Mouse (Mus musculus) frontal cortex, postnatal 14 days (tissue): ENCODE measurements around the gene Siglecg.
"Not testable (repeated sequence)": the region's sequence is repeated elsewhere in the genome, so short reads cannot be mapped to it uniquely, and the experiment has no call there.

Experiments
- DNase-seq, 2 experiments: peaks; one replicate each; pipeline ENCODE4 v3.0.0; 2022; ENCODE audit warnings: low spot score in 2 of 2

Siglecg gene

DNA sequence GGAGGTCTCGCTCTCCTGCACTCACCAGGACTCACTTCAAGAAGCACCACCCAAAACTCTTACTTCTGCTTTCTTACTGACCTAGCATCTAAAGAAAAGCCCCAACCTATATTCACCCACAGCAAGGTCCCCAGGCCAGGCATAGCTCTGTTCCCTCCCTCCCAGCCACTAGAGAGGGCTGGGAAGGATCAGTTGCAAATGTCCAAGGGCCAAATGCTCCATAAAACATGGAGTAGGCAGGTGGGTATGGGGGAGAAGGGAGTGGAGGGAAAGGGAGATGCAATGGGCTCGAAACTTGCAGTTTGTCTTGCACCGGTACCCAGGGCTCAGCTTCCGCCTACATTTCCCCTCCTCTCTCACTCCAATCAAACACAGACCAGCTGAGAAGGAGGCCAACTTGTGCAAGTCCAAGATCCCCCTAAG is at the start of gene Siglecg:
Gene Siglecg, plus strand, starts transcription at position 74 of the 423 bp plus-strand sequence.
- no peak for DNase-seq

DNA sequence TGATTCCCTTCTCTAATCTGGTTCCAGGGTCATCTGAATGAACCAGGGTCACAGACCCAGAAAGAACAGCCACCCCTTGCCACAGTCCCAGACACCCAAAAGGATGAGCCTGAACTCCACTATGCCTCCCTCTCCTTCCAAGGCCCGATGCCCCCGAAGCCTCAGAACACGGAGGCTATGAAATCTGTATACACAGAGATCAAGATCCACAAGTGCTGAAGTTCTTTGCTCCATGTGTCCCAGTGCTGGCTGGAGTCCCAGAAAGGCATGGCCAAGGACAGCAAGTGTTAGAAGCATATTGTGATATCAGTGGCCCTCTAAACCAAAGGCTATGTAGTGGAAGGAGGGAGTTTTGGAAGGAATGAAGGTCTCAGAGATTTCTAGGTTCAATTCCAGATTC is 49.4 kb upstream of the Siglecg start:
- no peak for DNase-seq

DNA sequence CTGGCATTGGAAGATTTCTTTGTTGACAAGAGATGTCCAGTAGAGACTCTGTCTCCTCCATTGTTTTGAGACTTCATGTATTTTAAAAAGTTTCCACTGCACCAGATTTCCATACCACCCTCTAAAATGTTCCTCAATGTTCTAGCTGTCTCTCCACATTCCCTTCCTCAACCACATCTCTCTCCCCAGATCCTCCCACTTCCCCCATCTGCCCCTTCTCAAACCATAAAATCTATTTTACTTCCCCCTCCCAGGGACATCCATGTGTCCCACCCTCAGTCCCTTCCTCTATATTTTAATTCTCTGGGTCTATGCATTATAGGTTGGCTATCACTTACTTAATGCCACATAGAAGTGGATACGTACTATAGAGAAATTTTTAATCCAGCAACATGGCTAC is 46.6 kb upstream of the Siglecg start:
- no peak for DNase-seq

DNA sequence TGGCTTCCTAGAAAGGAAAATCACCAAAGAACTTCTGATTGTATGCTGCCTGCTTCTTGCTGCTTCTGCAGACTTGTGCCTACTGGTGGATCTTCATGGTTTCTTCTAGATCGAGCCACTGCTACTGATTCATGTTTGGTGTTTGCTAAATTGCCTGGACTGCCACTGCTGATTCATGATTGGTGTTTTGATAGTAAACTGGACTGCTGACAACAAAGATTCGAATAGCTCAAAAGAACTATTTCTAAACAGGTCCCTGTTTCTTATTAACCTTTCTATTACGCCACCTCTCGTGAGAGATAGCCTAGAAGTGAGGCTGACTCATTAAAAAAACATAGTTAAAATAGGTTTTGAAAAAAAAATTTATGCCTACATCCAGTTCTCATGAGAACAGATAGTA is 46.0 kb upstream of the Siglecg start:
- no peak for DNase-seq

DNA sequence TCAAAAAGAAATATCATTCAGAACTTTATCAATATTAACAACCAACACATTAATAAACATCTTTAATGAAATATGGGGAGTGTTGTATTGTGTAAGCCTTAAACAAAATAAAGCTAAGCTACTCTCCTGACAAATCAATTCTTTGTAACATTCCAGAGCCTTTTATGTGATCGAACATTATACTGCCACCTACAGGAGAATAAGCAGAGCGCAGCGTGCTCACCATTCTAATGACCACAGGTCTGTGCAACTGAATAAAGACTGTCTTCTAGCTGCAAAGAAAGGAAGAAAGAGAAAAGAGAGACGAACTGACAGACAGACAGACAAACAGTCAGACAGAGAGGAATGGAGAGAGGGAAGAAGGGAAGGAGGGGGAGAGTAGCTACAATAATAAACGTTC is 29.8 kb upstream of the Siglecg start:
- peak in 1 of 2 experiments; percentile 10 for DNase-seq

DNA sequence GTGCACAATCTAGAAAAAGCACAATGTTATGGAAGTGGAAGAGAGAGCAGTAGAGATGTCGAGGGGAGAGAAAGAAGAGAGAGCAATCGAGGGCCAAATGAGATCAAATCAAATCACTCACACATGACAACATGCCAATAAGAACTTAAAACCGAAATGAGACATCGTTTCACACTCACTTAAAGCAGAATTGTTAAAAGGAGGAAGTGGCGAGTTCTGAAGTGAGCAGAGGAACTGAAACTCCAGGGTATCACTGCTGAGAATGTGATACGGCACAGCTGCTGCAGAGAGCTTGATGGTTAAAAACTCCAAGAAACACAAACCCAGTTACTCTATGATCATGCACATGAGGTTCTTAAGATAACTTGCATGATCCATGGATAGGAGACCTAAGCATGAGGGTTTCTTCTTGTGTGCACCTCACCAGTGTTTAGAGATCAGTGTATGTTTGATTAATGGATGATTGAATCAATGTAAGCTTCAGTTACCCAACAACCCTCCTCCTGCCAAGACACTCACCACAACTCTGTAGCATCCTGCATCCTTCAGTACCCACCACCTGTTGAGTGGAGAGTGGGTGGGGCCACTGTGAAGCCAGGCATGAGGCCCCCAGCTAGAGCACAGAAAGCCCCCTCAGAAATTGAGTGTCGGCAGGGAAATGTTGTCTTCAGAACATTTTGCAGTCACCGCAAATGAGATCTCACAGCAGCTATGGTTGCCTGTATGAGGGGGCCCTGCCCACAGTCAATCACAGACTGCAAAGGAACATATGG is 15.5 kb upstream of the Siglecg start:
- no peak for DNase-seq

DNA sequence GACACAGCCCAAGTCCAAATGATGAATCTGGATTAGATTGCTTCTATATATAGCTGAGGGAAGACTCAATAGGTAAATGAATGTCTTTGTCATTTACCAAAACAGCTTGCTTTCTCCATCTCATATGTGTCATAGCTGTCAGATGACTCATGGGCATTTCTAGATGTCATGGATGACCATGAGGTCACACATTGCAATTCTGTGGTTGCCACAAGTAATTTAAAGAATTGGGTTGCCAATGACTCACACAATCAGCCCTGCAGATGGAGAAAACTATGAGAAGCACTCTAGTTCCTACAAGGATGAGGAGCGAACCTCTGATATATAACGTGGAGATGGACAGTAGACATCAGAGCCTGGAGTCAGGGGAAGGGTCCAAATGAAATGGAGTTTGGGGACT is 8.5 kb upstream of the Siglecg start:
- no peak for DNase-seq

DNA sequence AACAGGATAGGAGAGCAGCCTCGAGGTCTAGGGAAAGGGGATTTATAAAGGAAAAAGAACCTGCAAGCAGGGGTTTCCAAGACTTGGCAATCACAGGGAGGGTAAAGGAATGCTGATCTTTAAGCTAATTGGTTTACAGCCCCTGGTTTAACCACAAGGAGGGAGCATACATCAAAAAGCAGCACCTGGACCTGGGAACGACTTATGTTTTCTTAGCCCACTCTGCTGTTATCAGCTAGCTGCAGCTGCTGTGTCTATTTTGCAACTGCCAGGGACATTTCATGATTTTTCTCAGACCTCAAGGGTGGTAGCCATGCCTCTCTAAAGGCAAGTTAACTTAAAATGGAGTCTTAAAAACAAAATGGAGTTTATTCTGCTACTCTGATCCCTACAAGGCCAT is 5.3 kb upstream of the Siglecg start:
- no peak for DNase-seq

DNA sequence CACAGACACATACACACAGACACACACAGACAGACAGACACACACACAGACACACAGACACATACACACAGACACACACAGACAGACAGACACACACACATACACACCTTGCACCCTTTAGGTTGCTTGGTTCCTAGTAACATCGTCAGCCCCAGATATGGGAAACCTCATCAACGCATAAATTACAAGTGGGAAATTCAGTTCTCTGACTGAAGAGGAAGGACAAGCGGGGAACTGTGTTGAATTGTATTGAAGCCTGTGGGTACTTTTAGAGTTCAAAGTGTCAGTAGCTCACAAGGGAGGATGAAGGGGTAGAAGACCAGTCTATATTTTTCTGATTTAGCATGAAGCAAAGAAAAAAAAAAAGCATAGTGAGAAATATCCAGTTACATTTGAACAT is 431 bp upstream of the Siglecg start:
- no peak for DNase-seq

DNA sequence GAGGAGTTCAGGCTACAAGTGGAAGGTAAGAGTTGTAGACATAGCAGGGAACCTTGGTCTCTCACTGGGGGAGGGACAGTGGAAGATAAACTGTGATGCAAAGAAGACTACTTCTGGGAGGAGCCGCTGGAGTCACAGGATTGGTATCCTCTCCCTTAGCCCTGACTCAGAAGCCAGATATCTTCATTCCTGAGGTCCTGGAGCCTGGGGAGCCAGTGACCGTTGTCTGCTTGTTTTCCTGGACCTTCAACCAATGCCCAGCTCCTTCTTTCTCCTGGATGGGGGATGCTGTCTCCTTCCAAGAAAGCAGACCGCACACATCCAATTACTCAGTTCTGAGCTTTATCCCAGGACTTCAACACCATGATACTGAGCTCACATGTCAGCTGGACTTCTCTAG is 1.1 kb downstream of the Siglecg start:
- DNase-seq, result no peak

DNA sequence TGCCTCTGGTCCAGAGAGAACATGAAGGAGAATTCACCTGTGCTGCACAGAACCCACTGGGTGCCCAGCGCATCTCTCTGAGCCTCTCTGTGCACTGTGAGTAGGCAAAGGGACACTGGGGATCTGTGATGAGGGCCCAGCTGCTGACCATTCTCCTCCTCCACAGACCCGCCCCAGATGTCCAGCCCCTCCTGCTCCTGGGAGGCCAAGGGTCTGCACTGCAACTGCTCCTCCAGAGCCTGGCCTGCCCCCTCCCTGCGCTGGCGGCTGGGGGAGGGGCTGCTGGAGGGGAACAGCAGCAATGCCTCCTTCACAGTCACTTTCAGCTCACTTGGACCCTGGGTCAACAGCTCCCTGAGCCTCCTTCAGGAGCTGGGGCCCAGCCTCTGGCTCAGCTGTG is 3.7 kb downstream of the Siglecg start:
- not testable (repeated sequence) for DNase-seq

DNA sequence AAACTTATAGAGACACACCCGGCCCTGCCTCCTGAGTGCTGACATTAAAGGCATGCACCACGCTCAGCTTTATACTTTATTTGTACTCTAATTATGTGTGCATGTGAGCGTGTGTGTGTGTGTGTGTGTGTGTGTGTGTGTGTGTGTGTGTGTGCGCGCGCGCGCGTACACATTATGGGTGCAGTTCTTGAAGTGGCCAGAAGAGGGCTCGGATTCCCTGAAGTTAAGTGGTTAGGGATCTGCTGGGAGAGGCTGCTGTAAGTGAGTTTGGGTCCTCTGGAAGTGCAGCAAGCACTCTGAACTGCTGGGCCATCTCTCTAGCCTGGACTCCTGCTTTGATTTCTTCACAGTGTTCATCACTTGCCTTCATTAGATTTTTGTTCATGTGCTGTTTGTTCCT is 9.3 kb downstream of the Siglecg start:
- DNase-seq, result no peak

DNA sequence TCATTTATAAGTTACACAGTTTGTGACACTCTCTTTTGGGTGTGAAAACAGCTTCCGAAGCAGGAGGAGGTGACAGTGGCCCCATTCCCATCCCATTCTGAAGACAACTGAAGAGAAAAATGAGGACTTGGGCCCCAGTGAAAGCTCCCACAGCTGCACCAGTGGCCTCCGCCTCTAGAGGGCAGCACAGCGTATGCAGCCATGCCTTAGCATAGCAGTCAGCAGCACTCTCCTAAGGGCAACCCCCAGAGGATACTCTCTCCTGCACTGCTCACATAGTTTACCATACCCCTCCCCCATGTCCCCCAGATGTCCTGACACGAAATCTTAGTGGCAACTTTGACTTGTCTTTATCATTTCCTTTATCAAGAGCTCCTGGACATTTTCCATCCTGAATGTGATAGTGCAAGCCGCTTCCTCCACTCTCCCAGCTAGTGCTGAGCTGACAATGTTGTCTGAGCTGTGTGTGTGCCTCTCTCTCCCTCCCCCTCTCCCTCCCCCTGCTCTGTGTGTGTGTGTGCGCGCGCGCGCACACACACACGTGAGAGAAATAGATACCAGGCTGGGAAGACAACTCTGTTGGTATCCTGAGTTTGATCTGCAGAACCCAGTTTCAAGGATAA is 15.1 kb downstream of the Siglecg start:
- peak; percentile 61 to 83 for DNase-seq

DNA sequence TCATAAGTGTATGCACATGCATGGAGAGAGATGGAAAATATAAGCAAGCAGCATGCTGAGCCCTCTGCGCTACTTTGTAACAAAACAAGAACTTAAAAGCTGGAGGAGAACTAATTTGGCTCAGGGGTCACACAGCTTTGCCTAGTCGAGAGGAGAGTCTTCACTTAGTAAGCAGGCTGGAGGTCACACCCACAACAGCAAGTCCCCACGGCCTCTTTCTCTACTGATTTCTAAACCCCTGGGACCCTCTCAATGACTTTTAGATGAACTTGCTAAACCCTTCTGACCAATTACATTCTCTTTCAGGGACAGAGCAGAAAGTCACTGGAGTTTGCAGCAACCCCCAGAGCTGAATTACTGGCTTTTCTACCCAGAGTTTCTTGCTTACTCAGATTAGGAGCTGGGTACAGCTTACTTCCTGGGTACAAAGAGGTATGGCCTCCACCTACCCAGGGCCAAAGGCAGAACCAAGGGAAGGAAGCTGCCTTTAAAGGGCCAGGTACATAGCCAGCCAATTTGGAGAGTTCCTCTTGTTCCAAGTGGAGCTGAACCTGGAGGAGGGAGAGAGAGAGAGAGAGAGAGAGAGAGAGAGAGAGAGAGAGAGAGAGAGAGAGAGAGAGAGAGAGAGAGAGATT is 16.1 kb downstream of the Siglecg start:
- no peak for DNase-seq

DNA sequence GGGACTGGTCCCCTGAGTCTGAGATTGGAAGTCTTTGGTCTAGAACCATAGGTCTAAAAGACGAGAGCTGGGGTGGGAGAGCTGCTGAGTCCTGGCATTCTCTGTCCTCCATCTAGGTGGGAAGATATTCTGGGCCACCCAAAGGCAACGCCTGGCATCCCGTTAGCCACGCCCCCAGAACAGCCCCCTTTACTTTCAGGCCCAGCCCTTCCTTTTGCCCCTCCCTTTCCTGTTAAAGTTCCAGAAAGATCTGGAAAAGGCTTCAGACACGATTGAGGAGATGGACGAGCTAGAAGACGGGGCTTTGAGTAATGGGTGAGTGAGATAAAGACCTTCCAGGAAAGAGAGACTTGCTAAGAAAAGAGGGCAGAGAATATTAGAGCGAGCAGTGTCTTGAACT is 19.4 kb downstream of the Siglecg start, which contains the start of gene Lim2:
Gene Lim2, plus strand, starts transcription at position 265 of the 400 bp plus-strand sequence.
- no peak for DNase-seq

DNA sequence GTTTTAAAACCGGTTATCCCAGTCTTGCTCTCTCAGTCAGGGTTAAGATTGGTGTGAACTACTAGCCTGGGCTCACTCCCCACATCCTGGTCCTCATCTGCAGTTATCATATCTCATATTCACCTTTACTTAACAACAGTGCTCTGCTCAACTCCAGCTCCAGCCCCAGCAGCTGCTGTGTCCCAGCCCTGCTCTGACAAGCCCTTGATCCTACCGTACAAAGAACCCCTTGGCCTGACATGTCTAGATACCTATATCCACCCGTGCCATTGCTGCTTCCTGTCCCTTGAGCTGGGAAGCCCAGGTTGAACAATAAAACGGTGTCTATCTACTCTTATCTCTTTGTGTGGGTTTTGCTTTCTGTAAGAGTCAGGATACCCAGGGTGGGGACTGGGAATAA is 21.5 kb downstream of the Siglecg start:
- no peak for DNase-seq

DNA sequence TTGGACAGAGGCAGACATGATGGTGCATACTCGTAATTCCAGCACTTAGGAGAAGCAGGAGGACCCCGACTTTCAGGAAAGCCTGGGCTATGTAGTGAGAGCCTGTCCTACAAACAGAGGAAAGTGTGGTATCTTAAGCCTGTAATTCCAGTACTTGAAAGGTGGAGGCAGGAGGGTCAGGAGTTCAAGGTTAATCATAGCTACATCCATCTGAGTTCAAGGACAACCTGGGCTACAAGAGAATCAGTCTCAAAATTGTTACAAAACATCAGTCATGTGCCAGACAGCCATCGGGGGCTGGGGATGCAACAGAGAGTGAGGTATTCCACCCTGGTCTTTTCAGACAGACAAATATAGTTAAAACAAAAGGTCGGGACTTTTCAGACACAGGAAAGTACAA is 24.9 kb downstream of the Siglecg start:
- no peak for DNase-seq

DNA sequence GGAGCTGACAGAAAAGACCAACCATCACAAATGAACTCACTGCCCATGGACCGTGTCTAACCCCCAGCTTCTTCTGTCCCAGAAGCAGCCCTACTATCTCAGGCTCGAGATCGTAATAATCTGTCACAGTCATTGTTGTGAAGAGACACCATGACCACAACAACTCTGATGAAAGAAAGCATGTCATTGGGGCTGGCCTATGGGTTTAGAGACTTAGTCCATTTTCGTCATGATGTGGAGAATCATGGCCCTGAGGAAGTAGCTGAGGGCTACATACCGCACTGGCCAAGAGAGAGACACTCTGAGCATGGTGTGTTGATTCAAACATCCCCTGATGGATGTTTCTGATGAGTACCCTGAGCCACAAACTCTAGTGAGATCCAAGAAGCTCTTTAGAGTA is 26.7 kb downstream of the Siglecg start:
- no peak for DNase-seq

DNA sequence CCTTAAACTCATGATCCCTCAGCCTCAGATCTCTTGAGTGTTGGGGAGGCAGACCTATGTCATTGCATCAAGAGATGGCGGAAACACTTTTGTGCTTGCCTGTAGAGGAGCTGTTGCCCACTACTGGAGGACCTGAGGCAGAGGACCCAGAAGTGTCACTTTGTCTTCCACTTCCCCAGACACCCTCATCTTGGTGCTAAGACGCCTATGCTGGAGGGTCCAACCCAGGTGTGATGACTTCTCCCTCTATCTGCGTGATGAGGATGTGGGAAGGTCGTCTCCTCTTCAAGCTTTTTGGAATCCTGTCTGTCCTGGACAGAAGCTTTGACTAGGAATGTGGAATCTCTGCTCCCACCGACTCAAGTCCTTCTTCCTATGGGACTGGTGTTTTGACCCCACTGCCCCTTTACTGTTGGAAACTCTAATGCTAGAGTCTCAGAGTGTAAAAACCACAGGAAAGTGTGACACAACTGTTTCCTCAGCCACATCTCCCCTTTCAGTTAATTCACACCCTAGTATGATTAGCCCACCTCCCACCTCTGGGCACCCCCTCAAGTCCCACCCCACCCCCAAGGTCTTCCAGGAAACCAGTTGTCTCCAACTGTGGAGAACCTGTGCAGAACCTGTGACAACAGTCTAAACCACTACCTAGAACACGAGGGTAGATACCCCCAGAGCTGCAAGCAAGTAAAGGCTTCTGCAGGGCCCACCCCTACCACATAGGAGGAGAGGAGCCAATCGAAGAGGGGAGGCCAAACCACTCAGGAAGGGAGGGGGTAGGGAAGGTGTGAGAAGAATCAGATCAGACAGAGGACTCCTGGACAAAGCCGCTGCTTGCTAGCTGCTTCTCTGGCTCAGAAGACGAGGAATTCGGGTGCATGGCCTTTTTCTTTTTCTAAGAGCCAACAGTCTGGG is 28.6 kb downstream of the Siglecg start, which contains the start of gene Nkg7:
Gene Nkg7, plus strand, starts transcription at position 733 of the 915 bp plus-strand sequence.
- no peak for DNase-seq

DNA sequence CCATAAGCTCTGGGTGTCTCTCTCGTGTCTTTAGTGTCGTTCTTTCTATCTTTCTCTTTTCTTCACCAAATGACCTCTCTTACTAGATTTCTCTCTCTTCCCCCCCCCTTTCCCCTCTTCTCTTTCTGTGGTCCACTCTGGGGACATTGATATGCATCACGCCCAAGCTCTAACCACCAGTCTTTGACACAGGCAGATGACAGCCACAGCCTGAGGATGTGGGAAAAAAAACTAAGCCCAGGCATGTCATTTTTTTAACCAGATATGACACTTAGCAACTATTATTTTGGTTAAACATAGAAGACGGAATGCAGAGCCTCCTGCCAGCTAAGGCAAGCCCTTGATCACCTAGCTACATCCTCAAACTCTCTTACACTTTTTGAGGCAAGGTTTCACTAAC is 30.6 kb downstream of the Siglecg start:
- DNase-seq, result no peak

DNA sequence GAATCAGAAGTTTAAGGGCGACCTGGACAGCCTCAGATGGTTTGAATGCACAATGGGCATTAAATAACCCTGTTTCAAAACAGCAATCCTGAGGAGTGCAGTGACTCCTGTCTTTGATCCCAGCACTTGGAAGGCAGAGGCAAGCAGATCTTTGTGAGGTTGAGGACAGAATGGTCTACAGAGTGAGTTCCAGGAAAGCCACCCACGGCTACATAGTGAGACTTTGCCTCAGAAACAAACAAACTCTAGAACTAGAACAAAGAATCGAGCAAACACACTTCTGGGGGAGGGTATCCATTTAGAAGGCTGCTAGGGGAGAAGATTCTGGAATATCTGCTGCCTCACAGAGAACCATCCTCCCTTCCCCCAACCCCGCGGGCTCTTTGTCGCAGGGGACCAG is 32.5 kb downstream of the Siglecg start, which contains the start of gene Cldnd2:
Gene Cldnd2, plus strand, starts transcription at position 301 of the 400 bp plus-strand sequence.
- no peak for DNase-seq

DNA sequence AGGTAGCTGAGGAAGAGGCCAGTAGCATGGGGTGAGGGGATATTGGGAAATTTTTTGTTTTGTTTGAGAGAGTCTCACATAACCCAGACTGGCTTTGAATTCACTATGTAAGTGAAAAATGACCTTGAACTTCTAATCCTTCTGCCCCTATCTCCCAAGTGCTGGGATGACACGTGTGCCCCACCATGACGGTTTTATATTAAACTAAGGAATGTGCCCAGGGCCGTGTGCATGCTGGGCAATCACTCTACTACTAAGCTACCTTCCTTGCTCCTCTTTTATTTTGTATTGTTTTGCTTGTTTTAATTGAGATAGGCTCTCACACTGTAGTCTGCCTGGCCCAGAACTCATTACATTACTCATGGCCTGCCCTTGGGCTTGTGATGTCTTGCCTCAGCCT is 33.1 kb downstream of the Siglecg start:
- no peak for DNase-seq
